Mouse (Mus musculus) forebrain, postnatal 0 days (tissue): ENCODE measurements around the gene Dglucy. TPM values are rescaled to one million over a fixed set of nuclear protein-coding genes. Genes with fewer than 3 reads are reported as not detected.
A peak's percentile ranks its signal among the peaks of the same experiment; 100 is the strongest.

Source experiments
- ATAC-seq: fragments of 200-750 bp; cut with Nextera tagmentation; 2 replicates; pipeline ENCODE4 v1.8.0; 2017; ENCODE audit warnings: mild to moderate bottlenecking, moderate library complexity
- DNase-seq: peaks from one replicate; pipeline ENCODE4 v3.0.0-alpha.2; 2015
- H3K27ac ChIP-seq: fragments of 300-500 bp; sonication (generic); 2 replicates; pipeline ENCODE4 v1.5.1; 2014; ENCODE audit warnings: low read depth, mild to moderate bottlenecking, antibody characterized with exemption, low read length, moderate library complexity, mixed read lengths
- H3K27me3 ChIP-seq: fragments of 300-500 bp; sonication (generic); 2 replicates; pipeline ENCODE4 v1.6.1; 2014; ENCODE audit warnings: mild to moderate bottlenecking, low read length, mixed read lengths; ENCODE audit not compliant: insufficient read depth
- H3K36me3 ChIP-seq: fragments of 300-500 bp; sonication (generic); 2 replicates; pipeline ENCODE4 v1.6.1; 2014; ENCODE audit warnings: mild to moderate bottlenecking, moderate library complexity; ENCODE audit not compliant: insufficient read depth
- H3K4me1 ChIP-seq: fragments of 300-500 bp; sonication (generic); 2 replicates; pipeline ENCODE4 v1.6.1; 2014; ENCODE audit warnings: antibody characterized with exemption; ENCODE audit not compliant: insufficient read depth
- H3K4me2 ChIP-seq: fragments of 300-500 bp; sonication (generic); 2 replicates; pipeline ENCODE4 v1.6.1; 2014; ENCODE audit warnings: low read depth, mild to moderate bottlenecking, moderate library complexity
- H3K4me3 ChIP-seq: fragments of 300-500 bp; sonication (generic); 2 replicates; pipeline ENCODE4 v1.5.1; 2014; ENCODE audit warnings: low read depth, low read length, mixed read lengths
- H3K9ac ChIP-seq: fragments of 300-500 bp; sonication (generic); 2 replicates; pipeline ENCODE4 v1.6.1; 2014; ENCODE audit warnings: mild to moderate bottlenecking
- H3K9me3 ChIP-seq: fragments of 300-500 bp; sonication (generic); 2 replicates; pipeline ENCODE4 v1.6.1; 2016; ENCODE audit warnings: low read length
- CTCF ChIP-seq: sonication (generic); IDR thresholded peaks from 2 replicates; pipeline ENCODE4 v1.5.1; 2016; ENCODE audit warnings: antibody characterized with exemption, control low read depth, low read depth
- whole genome bisulfite sequencing: fragments of 180-500 bp; shearing (Covaris S2); extraction: QIAGEN DNeasy Blood & Tissue Kit; methylation state at CpG from one replicate; pipeline ENCODE4 v1.1.7; 2014; 5-methylcytosine and 5-hydroxymethylcytosine counted together
- polyA plus RNA-seq: library from polyadenylated mRNA; unstranded; fragments of >200 nt; fragmentation: Nextera tagmentation; extraction: Ambion mirVana; gene quantifications from 2 replicates; pipeline ENCODE4 v1.2.1, GENCODE M21; 2015
- total RNA-seq: library from RNA; depleted of rRNA; stranded (reverse); fragments of >200 nt; gene quantifications from 2 replicates; pipeline ENCODE4 v1.2.3, GENCODE M21; 2014

Gene Dglucy
- total and polyA plus RNA-seq, 2 experiments from 2014 or later, result 2.6 to 4.5 TPM

DNA sequence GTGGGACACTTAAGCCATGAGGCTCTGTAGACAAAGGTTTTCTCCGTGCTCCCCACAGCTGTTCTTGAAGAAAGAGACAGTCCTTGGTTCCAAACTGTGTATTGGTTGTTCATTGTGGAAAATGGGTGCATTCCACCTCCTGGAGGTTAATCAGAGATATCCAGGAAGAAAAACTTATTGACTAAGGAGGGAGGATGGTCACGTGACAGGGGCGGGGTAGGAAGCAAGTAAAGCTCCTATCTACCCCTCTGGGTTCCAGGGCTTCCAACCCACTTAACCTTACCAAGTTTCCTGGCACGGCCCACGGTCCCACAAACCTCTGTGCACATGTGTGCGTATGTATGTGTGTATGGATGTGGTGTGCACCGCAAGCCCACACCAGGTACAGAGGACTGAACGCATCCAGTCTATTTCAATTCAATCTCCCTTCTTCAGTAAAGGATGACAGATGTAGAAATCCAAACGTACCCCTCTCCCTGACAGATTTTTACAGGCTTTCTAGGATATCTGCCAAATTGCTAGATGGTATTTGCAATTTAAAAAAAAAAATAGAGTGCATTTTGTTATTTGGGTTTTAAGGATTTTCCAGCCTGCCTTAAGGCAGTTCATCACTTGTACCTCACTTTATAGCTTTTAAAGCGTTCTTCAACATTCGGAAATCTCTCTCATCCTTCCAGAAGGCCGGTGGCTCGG lies 2.7 kb downstream of the Dglucy start:
- H3K4me1 ChIP-seq, result peaks cover 12% of the 10 kb centered on the region
- WGBS, result 75% methylated on average over 13 of the region's 13 CpGs
- DNase-seq (peak; percentile 49), ATAC-seq (no peak)
- H3K9me3 ChIP-seq, result no peaks in the 10 kb centered on the region
- H3K4me3 ChIP-seq, result no peak overlapping the region
- no peak for TF ChIP-seq CTCF
- H3K36me3 ChIP-seq, result no peaks in the 10 kb centered on the region
- no peaks in the 10 kb centered on the region for H3K27me3 ChIP-seq
- H3K27ac ChIP-seq, result peak overlapping the region; percentile 37
- H3K4me2 ChIP-seq, result no peak overlapping the region
- no peak overlapping the region for H3K9ac ChIP-seq

DNA sequence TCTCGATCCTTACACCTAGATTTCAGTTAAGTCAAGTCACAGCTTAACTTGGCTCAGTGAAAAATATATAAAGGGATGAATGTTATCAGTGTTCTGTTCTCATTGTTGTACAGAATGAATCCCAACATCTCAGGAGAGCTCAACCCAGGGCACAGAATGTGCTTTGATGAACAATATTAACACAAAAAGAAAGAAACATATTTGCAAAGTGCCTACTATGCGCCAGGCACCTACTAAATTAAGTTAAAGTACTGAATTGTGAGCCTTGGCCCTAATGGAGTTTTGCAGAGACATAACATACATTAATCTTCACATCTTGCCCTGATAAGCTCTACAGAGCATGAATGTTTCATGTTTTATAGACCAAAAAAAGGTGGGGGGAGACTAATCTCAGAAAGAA lies 5.3 kb downstream of the Dglucy start:
- no peaks in the 10 kb centered on the region for H3K9me3 ChIP-seq
- no peak overlapping the region for H3K27ac ChIP-seq
- no peaks in the 10 kb centered on the region for H3K27me3 ChIP-seq
- H3K36me3 ChIP-seq, result no peaks in the 10 kb centered on the region
- no peak overlapping the region for H3K4me2 ChIP-seq
- no peak overlapping the region for H3K4me3 ChIP-seq
- peaks cover 9% of the 10 kb centered on the region for H3K4me1 ChIP-seq
- no peak overlapping the region for H3K9ac ChIP-seq
- DNase-seq (no peak), ATAC-seq (no peak)
- TF ChIP-seq CTCF, result no peak
- 88% methylated on average over 2 of the region's 2 CpGs for WGBS

GRCm38 (mm10) chr12:100785344-100785743 lies 6.5 kb downstream of the Dglucy start:
- no peak for DNase-seq
- no peak for ATAC-seq
- Histone ChIP-seq H3K9ac (no peak overlapping the region), H3K4me2 (no peak overlapping the region), H3K4me1 (0 out of 2 replicates have a peak, but pooled peaks cover 3% of the 10 kb centered on the region), H3K9me3 (no peaks in the 10 kb centered on the region), H3K4me3 (no peak overlapping the region), H3K36me3 (no peaks in the 10 kb centered on the region), H3K27ac (no peak overlapping the region), H3K27me3 (no peaks in the 10 kb centered on the region)
- WGBS, result 81% methylated on average over 7 of the region's 7 CpGs
- no peak for TF ChIP-seq CTCF

- H3K27me3 ChIP-seq, result no peaks in the 10 kb centered on the region
- H3K36me3 ChIP-seq, result no peaks in the 10 kb centered on the region
- no peak overlapping the region for H3K4me2 ChIP-seq
- WGBS, result 71% methylated on average over 3 of the region's 3 CpGs
- ATAC-seq, result no peak
- H3K4me1 ChIP-seq, result no peaks in the 10 kb centered on the region
- H3K9ac ChIP-seq, result no peak overlapping the region
- TF ChIP-seq CTCF, result no peak
- no peak overlapping the region for H3K27ac ChIP-seq
- H3K9me3 ChIP-seq, result no peaks in the 10 kb centered on the region
- H3K4me3 ChIP-seq, result no peak overlapping the region
- DNase-seq, result no peak
Observed at GRCm38 (mm10) chr12:100789981-100790550, 11.2 kb downstream of the Dglucy start.

DNA sequence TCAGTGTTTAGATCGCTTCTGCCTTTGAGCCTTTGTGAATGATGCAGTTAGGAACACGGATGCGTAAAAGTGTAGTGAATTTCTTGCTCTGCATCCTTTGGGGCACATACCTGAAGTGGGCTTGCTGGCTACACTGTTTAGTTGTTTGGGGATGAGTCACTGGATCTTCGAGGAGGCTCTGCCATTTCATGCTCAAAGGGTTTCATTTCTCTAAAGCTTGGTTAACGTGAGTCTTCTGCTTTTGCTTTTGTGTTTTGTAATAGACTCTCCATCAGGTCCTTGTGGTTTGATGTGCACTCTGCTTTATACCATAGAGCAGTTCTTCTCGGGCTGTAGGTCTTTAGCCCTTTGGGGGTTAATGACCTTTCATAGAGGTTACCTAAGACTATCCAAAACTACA lies 12.6 kb downstream of the Dglucy start:
- WGBS, result 85% methylated on average over 6 of the region's 6 CpGs
- no peaks in the 10 kb centered on the region for H3K27me3 ChIP-seq
- no peak overlapping the region for H3K9ac ChIP-seq
- no peak overlapping the region for H3K4me3 ChIP-seq
- no peak overlapping the region for H3K4me2 ChIP-seq
- no peaks in the 10 kb centered on the region for H3K36me3 ChIP-seq
- no peak for ATAC-seq
- no peak for TF ChIP-seq CTCF
- no peaks in the 10 kb centered on the region for H3K9me3 ChIP-seq
- H3K27ac ChIP-seq, result no peak overlapping the region
- no peaks in the 10 kb centered on the region for H3K4me1 ChIP-seq
- DNase-seq, result no peak

DNA sequence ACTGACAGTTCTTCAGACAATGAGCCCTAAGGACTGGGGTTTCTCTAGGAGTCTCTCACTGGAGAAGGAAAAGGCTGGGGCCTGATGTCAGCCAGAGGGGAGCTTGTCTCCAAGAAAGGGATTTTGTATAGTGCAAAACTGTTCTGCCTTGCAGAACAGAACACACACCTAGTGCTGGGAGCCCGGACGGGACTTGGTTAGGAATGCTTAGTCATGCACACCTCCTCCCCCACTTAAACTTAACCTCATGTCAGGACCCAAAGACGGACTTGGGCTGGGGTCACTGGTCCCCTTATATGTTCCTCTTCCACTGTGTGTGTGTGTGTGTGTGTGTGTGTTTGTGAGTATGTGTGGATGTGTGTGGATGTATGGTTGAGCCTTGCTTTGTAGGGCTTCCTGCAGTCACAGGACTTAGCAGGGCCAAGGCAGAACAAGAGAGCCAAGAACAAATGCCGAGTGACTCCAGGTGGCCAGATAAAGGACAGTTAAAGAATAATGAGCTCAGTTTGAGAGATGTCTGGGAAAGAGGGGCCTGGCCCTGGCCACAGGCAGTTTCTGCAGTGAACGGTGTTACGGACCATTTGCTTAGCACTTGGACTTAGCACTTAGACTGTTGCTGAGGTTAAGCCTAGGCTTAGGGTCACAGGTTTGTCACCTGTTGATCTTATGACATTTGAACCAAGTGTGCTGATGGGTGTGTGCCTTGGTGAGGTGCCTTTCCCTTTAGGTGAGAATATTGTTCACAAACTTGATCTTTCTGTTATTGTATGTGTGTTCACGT lies 15.8 kb downstream of the Dglucy start:
- TF ChIP-seq CTCF, result no peak
- H3K9me3 ChIP-seq, result no peaks in the 10 kb centered on the region
- no peak for DNase-seq
- WGBS, result 59% methylated on average over 7 of the region's 7 CpGs
- ATAC-seq, result no peak
- no peaks in the 10 kb centered on the region for H3K27me3 ChIP-seq
- no peaks in the 10 kb centered on the region for H3K36me3 ChIP-seq
- no peak overlapping the region for H3K27ac ChIP-seq
- no peaks in the 10 kb centered on the region for H3K4me1 ChIP-seq
- no peak overlapping the region for H3K4me3 ChIP-seq
- H3K9ac ChIP-seq, result no peak overlapping the region
- H3K4me2 ChIP-seq, result no peak overlapping the region
